Mouse (Mus musculus) lung, postnatal 10 days (tissue): ENCODE data around the gene Cep164.
"Not testable (repeated sequence)": the region's sequence is repeated elsewhere in the genome, so short reads cannot be mapped to it uniquely, and the experiment has no call there.

ENCODE experiments used
- DNase-seq: peaks from one replicate; pipeline ENCODE4 v3.0.0; 2021

Cep164 gene

DNA sequence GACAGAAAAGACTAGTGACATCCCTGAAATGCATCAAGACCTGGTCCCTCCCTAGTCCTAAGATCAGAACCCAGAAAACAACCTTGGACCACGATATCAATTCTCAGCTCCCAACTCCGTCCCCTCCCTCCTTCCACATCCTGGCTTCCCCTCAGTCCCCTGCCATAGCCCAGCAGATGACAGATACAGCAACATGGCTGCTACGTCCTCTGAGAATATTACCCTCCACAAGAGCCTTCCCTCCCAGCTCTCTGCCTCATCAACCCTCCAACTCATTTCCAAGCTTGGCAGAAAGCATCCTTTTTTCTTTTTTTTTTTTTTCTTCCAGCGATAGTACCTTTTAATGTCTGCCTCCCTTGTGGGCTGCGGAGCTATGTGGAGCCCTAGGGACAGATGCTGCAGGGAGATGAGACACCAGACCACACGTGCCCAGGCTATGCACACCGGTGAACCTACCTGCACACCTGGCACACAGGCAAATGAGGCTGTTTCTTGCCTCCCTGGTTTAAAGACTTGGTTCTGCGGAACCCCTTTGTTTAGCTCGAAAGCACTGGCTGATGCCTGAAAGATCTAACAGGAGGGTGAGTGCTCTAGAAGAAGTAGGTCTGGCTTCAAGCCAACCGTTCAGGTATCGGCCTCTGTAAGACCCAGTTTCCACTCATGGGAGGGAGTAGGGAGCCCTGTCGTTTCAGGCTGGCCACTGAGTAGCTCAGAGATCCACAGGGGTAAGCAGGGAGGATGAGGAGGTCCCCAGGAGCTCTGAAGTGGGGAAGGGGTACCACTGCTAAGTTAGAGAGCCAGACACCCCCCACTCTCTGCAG is 45.0 kb downstream of the Cep164 start:
- no peak for DNase-seq

DNA sequence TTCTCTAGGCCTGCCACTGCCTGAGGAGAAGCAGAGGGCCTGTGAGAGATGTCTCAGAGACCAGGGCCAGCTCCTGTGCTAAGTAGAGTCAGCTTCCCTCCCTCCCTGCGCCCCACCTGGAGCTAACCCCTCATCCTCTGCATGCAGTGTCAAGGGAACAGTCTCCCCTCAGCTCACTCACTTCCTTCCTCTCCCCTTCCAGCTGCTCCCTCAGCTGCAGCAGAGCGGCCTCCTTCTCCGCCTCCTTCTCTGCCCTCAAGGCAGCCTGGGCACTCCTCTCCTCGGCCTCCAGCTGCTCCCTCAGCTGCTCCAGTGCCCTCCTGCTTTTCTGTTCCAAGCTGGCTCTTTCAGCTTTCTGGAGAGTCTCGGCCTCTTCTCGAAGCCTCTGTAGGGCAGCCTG is 49.3 kb downstream of the Cep164 start:
- DNase-seq = no peak

DNA sequence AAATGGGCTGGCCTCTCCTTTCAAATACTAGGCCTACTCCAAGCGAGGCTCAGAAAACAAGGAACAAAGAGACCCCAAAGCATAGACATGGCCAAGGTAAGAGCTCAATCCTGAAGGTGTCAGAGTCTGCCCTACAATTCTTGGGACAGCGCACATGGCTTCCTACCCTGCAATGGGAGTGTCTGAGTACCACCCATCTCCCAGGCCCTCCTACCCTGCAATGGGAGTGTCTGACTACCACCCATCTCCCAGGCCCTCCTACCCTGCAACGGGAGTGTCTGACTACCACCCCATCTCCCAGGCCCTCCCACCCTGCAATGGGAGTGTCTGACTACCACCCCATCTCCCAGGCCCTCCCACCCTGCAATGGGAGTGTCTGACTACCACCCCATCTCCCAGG is 52.3 kb downstream of the Cep164 start:
- DNase-seq = not testable (repeated sequence)

DNA sequence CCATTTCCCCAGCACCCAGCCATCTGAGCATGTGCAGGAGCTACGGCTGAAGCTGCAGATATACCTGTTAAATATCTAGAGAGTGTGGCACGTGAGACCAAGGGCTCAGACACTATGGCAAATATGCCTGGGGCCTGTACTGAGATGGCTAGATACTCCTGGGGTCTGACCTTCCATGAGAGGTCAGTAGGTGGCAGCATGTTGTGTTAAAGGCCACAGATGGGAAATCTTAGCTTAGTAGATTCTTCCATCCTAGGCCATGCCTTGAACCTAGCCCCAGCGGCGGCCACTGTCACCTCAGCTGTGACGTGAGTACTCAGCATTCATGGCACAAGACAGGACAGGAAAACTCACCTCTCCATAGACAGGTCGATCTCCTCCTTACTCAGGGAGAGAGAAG is 54.4 kb downstream of the Cep164 start:
- no peak for DNase-seq

DNA sequence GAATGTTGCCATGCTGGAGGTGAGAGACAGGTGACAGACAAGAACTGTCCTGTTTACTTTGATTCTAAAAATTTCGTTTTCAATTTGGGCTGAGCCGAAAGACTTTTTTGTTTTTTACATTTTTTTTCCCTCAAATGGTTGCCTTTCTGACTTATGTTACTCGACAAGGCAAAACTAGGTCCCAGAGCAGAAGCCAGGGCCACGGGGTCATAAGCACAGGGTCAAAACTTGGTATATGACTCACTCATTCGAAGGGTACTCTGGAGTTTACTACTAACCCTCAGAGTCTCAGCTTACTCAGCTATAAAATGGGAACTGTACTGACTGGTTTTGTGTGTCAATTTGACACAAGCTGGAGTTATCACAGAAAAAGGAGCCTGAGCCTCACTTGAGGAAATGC is 58.9 kb downstream of the Cep164 start:
- no peak for DNase-seq

DNA sequence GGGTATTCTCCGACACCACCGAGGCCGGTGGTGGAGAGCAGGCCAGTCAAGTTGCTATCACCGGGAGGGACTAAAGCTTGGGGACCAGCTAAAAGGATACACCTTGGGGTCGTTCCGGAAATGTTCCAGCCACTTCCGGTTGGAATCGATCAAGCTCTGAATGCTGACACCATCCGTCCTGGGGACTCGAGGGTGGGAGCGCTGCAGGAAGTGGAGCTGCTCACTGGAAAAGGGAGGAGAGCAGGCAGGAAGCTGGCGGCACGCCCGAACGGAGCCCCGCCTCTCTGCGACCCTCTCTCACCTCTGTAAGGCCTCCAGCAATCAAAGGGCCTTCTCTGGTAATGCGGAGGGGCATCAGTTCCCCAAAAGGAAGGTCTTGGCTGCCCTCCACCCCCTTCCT is 60.1 kb downstream of the Cep164 start:
- DNase-seq = no peak

DNA sequence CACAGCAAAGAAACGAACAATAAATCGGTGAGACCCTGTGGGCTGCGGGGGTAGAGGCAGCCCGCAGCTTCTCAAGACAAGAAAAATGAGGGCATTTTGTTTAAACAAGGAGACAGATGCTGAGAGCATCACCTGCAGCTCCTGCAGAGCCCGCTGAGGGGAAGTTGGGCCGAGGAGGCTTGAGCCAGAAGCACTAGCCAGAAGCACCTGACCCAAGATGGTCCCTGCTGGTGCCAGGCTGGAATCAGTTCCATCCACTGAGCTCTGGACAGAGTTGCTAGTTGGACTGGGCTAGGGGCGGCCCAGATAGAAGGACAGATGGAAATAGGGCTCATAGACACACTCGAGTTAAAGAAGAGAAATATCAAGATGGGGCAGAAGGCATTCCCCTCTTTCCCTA is 61.3 kb downstream of the Cep164 start:
- DNase-seq = no peak

DNA sequence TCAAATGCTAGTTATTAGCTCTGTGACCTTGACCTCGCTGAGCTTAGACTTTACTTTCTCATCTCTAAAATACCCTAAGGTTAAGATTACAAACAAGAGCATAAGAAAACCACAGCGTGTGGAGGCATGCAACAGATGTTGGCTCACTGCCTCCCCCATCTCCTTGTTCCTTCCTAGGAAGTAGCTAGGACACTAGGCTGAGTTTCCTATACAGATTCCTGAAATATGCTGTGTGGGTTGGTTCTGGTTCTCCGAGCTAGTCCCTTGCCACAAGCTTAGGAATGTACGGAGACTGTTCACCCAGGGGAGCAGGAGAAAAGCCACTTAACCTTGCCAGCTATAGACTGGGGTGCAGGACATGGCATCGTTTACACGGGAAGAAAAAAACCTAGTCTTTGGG is 62.3 kb downstream of the Cep164 start:
- no peak for DNase-seq

DNA sequence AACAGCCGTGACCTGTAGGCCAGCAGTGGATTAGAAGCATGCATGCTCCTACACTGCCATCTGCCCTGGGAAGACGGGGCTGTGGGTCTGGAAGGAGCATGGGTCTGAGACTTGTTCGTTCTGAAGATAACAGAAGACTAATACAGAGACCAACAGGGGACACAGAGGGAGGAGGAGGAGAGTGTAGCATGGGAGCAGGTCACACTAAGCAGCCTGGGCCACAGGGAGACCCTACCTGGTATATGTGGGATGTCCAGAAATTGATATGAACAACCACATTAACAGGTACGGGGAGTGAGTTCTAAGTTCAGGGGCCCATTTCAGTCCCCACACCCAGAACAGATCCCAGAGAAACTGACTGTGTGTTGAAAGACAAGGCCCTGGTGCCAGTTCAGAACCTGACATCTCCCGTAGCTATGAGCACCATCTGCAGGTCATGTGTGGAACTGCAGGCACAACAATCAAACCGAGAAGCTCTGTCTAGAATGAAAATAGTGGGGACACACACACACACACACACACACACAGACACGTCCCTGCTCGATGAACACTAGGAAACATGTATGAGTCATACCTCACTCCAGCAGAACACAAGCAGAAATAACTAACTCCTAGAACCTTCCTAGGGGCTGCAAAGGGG is 73.9 kb downstream of the Cep164 start:
- peak; percentile 76 for DNase-seq

DNA sequence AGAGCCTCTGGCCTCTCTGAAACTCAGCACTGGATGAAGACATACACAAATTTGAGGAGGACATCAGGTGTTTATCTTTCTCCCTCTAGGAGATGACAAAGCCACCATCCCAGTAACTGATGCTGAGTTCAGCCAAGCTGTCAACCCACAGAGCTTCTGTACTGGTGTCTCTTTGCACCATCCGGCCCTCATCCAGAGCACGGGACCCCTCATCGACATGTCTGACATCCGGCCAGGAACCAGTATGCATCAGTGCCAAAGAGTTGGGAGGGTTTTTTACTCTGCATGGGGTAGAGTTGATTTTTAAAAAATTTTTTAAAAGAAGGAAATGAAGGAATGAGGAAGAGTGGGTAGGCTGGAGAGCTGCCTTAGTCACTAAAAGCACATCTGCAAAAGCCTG is 78.6 kb downstream of the Cep164 start:
- DNase-seq = no peak

DNA sequence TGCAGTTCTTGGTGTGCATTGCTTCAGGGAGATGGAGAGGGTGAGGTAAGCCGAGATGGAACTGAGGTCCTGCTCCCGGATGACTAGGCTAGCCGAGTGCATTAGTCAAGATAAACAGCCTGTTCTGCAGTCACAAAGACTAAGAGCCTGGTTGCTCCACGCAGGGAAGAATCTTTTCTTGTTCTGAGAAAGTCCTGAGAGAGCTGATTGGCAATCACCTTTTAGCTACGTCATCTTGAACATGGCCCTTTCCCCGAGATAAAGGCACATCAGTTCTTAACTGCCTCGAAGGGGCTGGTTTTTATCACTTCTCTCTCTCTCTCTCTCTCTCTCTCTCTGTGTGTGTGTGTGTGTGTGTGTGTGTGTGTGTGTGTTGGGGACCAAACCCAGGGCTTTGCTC is 83.0 kb downstream of the Cep164 start:
- DNase-seq = no peak

DNA sequence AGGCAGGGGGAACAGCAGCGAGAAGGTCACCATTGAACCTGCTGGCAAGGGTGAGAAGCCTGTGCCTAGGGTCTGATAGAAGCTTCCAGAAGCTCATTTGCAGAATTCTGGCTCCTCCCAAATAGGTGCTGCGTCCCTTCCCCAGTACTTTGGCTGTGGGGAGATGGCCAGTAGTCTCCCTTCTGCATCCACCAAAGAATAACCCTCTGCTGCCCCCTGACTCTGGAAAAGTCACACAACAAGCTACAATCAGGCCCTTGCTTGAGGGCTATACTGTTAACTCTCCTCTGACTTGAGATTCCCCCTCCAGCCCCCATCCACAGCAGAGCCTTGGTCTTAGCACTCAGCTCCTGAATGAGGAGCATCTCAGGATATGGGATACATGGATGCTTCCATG is 87.9 kb downstream of the Cep164 start:
- DNase-seq = peak; percentile 47

DNA sequence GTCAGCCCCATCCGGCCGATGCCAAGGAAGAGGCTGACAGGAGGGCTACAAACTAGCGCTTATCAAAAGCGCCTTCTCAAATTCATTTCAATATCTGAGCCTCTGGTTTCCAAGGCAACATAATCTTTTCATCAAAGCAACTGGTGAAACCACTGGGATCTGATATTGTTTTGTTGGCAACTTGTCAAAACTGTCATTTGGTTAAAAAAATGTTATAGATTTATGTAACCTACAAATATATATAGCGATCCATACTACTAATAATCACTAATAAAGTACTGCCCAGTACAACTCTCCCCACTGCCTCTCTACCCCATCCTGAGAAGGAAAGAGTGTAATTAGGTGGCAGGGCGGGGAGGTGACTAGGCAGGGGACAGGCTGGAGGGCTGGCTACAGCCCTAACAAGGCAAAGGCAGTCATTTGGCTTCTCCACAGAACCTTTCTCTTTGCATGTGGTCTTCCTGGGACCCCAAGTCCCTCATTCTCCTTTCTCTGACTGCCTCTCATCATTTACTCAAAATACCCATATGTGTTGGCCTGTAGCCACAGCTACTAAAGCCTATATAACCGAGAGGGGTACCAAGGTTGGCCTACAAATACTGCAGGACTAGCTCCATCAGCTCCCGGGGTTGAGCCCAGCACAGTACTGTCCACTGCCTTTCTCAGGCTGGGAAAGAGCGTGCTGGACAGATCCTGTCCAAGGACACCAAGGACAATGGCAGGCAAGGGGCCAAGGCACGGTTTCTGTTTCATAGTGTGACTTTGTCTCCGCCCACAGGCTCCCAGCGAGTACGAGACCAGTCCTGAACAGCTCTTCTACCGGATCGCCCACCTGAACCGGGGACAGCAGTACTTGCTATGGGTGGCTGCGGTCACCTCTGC is 88.5 kb downstream of the Cep164 start:
- DNase-seq = peak; percentile 77

DNA sequence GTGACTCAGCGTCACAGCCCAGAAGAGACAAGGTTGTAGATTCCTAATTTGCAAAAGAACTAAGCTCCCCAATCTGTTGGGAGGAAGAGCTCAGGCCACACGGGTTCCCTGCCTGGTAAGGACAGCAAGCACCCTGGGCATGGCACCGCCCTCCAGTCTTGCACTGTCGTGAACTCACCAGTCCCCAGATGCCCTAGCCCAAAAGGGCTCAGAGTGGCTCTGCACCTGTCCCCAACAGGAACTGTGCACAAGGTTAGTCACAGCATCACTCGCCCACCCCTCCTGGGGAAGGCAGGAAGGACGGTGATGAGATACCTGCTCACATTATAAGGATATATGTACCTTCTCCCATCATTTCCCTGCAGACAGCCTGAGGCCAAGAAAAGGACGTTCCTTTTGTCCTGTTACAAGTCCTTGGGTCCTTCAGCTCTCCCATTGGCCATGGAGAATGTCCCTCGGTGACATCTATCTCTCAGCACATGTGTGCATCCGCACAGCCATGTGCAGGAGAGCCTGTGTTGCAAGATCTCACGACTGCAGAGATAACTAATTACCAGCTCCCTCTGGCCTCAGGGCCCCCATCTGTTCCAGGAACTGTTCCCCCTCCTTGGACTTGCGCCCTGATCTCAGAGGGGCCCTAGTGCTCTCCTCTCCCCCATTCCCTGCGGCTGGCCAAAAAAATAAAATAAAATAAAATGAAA is 89.3 kb downstream of the Cep164 start:
- DNase-seq = no peak

DNA sequence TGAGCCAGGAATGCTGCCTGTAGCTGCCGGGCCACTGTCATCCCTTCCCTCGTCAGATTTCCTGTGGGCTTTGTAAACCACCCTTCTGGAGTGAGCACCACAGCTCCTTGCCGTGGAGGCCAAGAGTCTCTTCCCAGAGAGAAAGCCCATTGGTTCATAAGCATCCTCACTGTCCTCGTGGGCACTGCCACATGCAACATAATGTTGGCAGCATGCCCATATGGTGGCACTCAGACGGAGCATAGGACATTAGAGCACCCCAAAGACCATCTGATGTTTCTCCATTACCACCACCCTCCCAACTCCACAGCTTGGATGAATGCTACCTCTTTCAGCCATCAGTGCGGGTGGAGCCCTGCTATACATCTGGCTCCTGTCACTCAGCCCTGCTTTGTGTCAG is 95.2 kb downstream of the Cep164 start:
- DNase-seq = no peak

DNA sequence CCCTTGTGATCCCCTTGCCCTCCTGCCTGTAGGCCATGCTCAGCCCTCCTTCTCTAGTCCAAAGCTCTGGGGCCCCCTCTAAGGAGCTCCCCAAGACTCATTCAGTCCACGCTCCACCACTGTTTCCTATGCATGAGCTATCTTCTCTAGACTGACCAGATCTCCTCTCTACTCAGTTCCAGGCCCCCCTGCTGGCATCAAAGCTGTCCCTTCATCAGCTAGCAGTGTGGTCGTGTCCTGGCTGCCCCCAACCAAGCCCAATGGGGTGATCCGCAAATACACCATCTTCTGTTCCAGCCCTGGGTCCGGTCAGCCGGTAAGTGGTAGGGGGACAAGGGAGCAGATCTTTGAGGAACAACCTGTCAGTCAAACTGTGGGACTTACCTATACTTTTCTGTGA is 96.6 kb downstream of the Cep164 start:
- DNase-seq = no peak

DNA sequence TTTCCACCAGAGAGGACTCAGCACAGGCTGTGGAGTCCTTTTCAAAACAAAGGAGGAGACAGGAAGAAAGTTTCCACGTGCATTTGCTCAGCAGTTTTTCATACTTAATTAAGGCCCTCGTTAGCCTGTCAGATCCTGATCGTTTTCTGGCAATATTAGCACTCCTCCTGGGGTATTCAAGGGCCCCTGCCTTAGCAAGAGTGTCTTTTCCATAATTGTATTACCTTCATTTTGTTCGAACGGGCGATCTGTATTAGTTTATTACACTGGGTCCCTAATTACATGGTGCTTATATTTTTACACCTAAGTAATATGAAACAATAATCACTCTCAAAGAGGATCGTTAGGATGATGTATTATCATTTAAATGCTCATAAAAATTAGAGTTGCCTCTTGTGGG is 108.5 kb downstream of the Cep164 start:
- DNase-seq = no peak
